Mouse (Mus musculus) ES-Bruce4 (cell line): ENCODE results near the gene Hoxc13.

Experiments used
- CTCF ChIP-seq: IDR thresholded peaks from one replicate; pipeline ENCODE4 v1.8.1; 2011; ENCODE audit warnings: low read depth, low read length
- POLR2A ChIP-seq: IDR thresholded peaks from one replicate; pipeline ENCODE4 v1.8.1; 2011; ENCODE audit warnings: low read length; ENCODE audit not compliant: insufficient read depth

DNA sequence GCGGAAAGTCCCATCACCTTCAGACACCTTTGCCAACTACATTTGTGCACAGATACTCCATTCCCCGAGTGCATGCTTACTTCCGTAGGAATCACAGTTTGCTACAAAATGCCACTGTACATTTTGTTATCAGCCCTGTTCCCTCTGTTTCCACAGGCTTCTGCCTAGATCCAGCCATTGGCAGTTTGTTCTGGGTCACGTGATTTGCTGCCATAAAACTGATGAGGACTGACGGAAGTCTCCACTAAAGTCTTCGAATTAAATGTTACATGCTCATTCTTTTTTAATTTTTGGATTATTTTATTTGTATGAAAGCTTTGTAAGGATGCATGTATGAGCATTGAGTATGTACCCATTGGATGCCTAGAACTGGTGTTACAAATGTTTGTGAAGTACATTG, 25.8 kb upstream of the Hoxc13 start:
- TF ChIP-seq CTCF (no peak), POLR2A (no peak)
